Mouse (Mus musculus) ES-E14 (cell line): Measurements from ENCODE around the gene Prkd2. TPM values are rescaled to one million over a fixed set of nuclear protein-coding genes. Genes with fewer than 3 reads are reported as not detected.
A peak's percentile ranks its signal among the peaks of the same experiment; 100 is the strongest.

Source experiments
- DNase-seq: peaks from one replicate; pipeline ENCODE4 v3.0.0-alpha.2; 2013; ENCODE audit warnings: low read depth, low spot score
- H3K27ac ChIP-seq: 2 replicates; pipeline ENCODE4 v1.5.1; 2012; ENCODE audit warnings: low read depth, mild to moderate bottlenecking, low read length, moderate library complexity, mixed read lengths; ENCODE audit not compliant: poor library complexity, insufficient read depth, severe bottlenecking
- H3K36me3 ChIP-seq: 2 replicates; pipeline ENCODE4 v1.6.1; 2012; ENCODE audit warnings: mild to moderate bottlenecking, low read length, moderate library complexity, mixed read lengths; ENCODE audit not compliant: control insufficient read depth, poor library complexity, insufficient read depth, severe bottlenecking
- H3K4me1 ChIP-seq, 2 experiments: fragments of 150-350 bp in 1 of 2; sonication (generic) in 1 of 2; 2 replicates each; pipeline ENCODE4 v1.6.1; 2012; ENCODE audit warnings: low read length in 2 of 2, mild to moderate bottlenecking in 1 of 2, mixed read lengths in 1 of 2; ENCODE audit not compliant: control insufficient read depth in 2 of 2, insufficient read depth in 2 of 2, poor library complexity in 1 of 2
- H3K4me3 ChIP-seq, 2 experiments: fragments of 150-350 bp in 1 of 2; sonication (generic) in 1 of 2; 2 replicates each; pipeline ENCODE4 v1.5.1; 2012; ENCODE audit warnings: low read length in 2 of 2, low read depth in 1 of 2, mild to moderate bottlenecking in 1 of 2, mixed read lengths in 1 of 2; ENCODE audit not compliant: insufficient read depth in 1 of 2, poor library complexity in 1 of 2, severe bottlenecking in 1 of 2
- H3K9ac ChIP-seq: 2 replicates; pipeline ENCODE4 v1.6.1; 2012; ENCODE audit warnings: low read depth, mild to moderate bottlenecking, low read length, mixed read lengths; ENCODE audit not compliant: poor library complexity, insufficient read depth, severe bottlenecking
- H3K9me3 ChIP-seq: fragments of 150-350 bp; sonication (generic); 2 replicates; pipeline ENCODE4 v1.6.1; 2012; ENCODE audit warnings: low read depth, mild to moderate bottlenecking, low read length; ENCODE audit not compliant: control insufficient read depth, insufficient read depth
- CHD2 ChIP-seq: IDR thresholded peaks from 2 replicates; pipeline ENCODE4 v1.6.1; 2014; ENCODE audit warnings: mild to moderate bottlenecking, low read depth, low read length, inconsistent platforms
- HCFC1 ChIP-seq: IDR thresholded peaks from 2 replicates; pipeline ENCODE4 v1.6.1; 2012; ENCODE audit warnings: low read length, inconsistent platforms, borderline replicate concordance; ENCODE audit not compliant: insufficient read depth
- MAFK ChIP-seq: IDR thresholded peaks from 2 replicates; pipeline ENCODE4 v1.6.1; 2014; ENCODE audit warnings: mild to moderate bottlenecking, low read depth, low read length, inconsistent platforms; ENCODE audit not compliant: insufficient read depth
- ZC3H11A ChIP-seq: IDR thresholded peaks from 2 replicates; pipeline ENCODE4 v1.6.1; 2012; ENCODE audit warnings: low read depth, mild to moderate bottlenecking, inconsistent platforms, low read length, borderline replicate concordance
- ZNF384 ChIP-seq: IDR thresholded peaks from 2 replicates; pipeline ENCODE4 v1.6.1; 2012; ENCODE audit warnings: low read depth, low read length, inconsistent platforms
- in situ Hi-C, 2 experiments: fragments of 600-800 bp; cut with MboI; formaldehyde crosslinking; loops; one replicate each; pipeline ENCODE4 v1.15.1; 2025; ENCODE audit warnings: low sequenced_read_pairs in 2 of 2, inconsistent platforms in 1 of 2; ENCODE audit not compliant: unreplicated experiment in 2 of 2
- total RNA-seq: library from RNA; depleted of rRNA; stranded (reverse); fragments of 300-350 nt; gene quantifications from 2 replicates; pipeline ENCODE4 v1.2.3, GENCODE M21; 2012

The Prkd2 gene
- total RNA-seq, 1 experiment, result 5.7 TPM

GRCm38 (mm10) chr7:16884334-16884733, 41.6 kb downstream of the Prkd2 start:
- in situ Hi-C loops, result no loop called here
- Histone ChIP-seq H3K4me1 (peaks cover 3 to 23% of the 10 kb centered on the region in 2 experiments; a peak in 3 of 4 replicates), H3K27ac (no peak overlapping the region), H3K4me3 (no peak overlapping the region), H3K9ac (no peak overlapping the region; the same call in 1 of the 2 replicates), H3K36me3 (peaks cover 6% of the 10 kb centered on the region; the same call in 1 of the 2 replicates), H3K9me3 (no peaks in the 10 kb centered on the region)
- DNase-seq, result no peak
- TF ChIP-seq HCFC1 (no peak), ZNF384 (no peak), CHD2 (no peak), MAFK (no peak), ZC3H11A (no peak)

DNA sequence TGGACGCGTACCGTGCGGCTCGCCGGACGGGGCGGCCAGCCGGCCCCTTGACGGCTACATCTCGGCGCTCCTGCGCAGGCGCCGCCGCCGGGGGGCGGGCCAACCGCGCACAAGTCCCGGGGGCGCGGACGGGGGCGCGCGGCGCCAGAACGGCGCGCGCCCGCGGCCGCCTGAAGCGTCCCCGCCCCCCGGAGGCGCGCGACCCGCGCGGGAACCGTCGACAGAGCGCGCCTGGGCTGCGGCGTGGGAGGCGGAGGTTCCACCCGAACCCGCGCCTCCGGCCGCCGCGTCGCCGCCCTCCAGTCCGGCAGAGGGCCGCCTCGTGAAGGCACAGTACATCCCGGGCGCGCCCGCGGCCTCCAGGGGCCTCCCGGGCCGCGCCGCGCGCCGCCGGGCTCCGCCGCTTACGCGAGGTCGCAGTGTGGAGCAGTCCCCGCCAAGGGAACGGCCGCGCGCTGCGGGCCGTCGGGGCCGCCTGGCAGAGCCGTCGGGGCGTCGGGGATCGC, 42.6 kb downstream of the Prkd2 start:
- Histone ChIP-seq H3K4me1 (peaks cover 3 to 21% of the 10 kb centered on the region in 2 experiments; a peak in 3 of 4 replicates), H3K9ac (peak overlapping the region; percentile 55), H3K27ac (no peak overlapping the region), H3K9me3 (no peaks in the 10 kb centered on the region), H3K4me3 (peak overlapping the region; percentile 60 to 77; a peak in 3 of 4 replicates), H3K36me3 (peaks cover 6% of the 10 kb centered on the region; the same call in 1 of the 2 replicates)
- DNase-seq, result no peak
- in situ Hi-C loops, result no loop called here
- TF ChIP-seq HCFC1 (no peak), CHD2 (no peak), ZNF384 (no peak), ZC3H11A (no peak), MAFK (no peak)

GRCm38 (mm10) chr7:16885905-16886304, 43.2 kb downstream of the Prkd2 start:
- in situ Hi-C loops, result no loop called here
- peak overlapping the region; percentile 60 to 77 for H3K4me3 ChIP-seq
- TF ChIP-seq CHD2 (no peak), HCFC1 (no peak)
- H3K9ac ChIP-seq, result peak overlapping the region; percentile 55
- DNase-seq, result no peak
- H3K9me3 ChIP-seq, result no peaks in the 10 kb centered on the region
- H3K27ac ChIP-seq, result peak overlapping the region; percentile 17; the same call in 1 of the 2 replicates
- peaks cover 0 to 25% of the 10 kb centered on the region in 2 experiments; a peak in 2 of 4 replicates for H3K4me1 ChIP-seq
- H3K36me3 ChIP-seq, result peaks cover 6% of the 10 kb centered on the region; the same call in 1 of the 2 replicates

DNA sequence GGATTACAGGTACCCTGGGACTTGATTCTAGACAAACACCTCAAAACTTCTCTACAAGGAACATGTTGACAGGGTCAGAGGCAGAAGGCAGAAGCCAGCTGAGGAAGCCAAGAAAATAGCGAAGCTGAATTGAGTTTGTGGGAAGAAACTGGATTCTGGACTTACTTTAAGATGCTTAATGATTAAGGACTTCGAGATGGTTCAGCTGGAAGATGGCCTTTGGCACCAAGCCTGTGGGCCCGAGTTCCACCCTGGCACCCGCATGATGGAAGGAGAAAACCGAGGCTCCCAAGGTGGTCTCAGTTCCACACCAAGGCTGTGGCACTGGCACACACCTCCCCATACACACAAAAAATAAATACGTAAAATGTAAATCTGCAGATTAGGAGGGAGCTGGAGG, 47.8 kb downstream of the Prkd2 start:
- no peak overlapping the region for H3K27ac ChIP-seq
- peak overlapping the region; percentile 49; the same call in 1 of the 2 replicates for H3K9ac ChIP-seq
- H3K36me3 ChIP-seq, result peaks cover 6% of the 10 kb centered on the region; the same call in 1 of the 2 replicates
- TF ChIP-seq ZC3H11A, result no peak
- no peak for TF ChIP-seq MAFK
- no peak for TF ChIP-seq HCFC1
- TF ChIP-seq ZNF384, result no peak
- no peak for TF ChIP-seq CHD2
- no peaks in the 10 kb centered on the region for H3K9me3 ChIP-seq
- no peak for DNase-seq
- peaks cover 1 to 37% of the 10 kb centered on the region in 2 experiments; a peak in 3 of 4 replicates for H3K4me1 ChIP-seq
- in situ Hi-C loops, result no loop called here
- H3K4me3 ChIP-seq, result no peak overlapping the region
